Comparison of ENCODE assay signal across 8 mouse cellular contexts in genomic region chr4:136469371-136469903, GRCm38 (mm10). TPM values are rescaled to one million over a fixed set of nuclear protein-coding genes. Genes with fewer than 3 reads are reported as not detected.
A peak's percentile ranks its signal among the peaks of the same experiment; 100 is the strongest.
DNase-seq lines count a peak whose midpoint lies in the region; ATAC-seq lines count a peak whose summit lies in the region.

Gene Luzp1 (plus strand): TSS chr4:136469761.

- H3K9me3 ChIP-seq in heart, embryonic 14.5 days (ENCODE audit: control insufficient read depth, low read length) = no peaks in the 10 kb centered on the region
- H3K9me3 ChIP-seq in liver, embryonic 13.5 days (replicated peaks) = no peaks in the 10 kb centered on the region
- H3K9me3 ChIP-seq in stomach, embryonic 16.5 days (replicated peaks; ENCODE audit: control insufficient read depth, low read length) = no peaks in the 10 kb centered on the region

- H3K4me2 ChIP-seq in heart, embryonic 14.5 days (ENCODE audit: low read length) = peak within 1 kb of the TSS; percentile 70
- H3K4me2 ChIP-seq in liver, embryonic 13.5 days = peak within 1 kb of the TSS; percentile 92
- H3K4me2 ChIP-seq in stomach, embryonic 16.5 days (ENCODE audit: low read depth, low read length) = peak within 1 kb of the TSS; percentile 73

- peak; percentile 91 for DNase-seq in CD4-positive, CD25-positive, alpha-beta regulatory T cell, adult 2 months (ENCODE audit: low read depth, low spot score)
- peak; percentile 71 for DNase-seq in c-Kit-negative CD71-positive TER-119-positive erythroid progenitor cells, embryonic 14.5 days (ENCODE audit: low read depth, low spot score)
- DNase-seq in fibroblast of lung, adult 2 months (ENCODE audit: low read depth) = peak; percentile 76
- peak; percentile 97 for DNase-seq in kidney, postnatal 14 days
- DNase-seq in liver, embryonic 13.5 days = peak; percentile 81
- DNase-seq in neural tube, embryonic 10.5 days (ENCODE audit: extremely low spot score, low spot score) = peak; percentile 95

- peak within 1 kb of the TSS; percentile 97 for H3K9ac ChIP-seq in heart, embryonic 14.5 days (ENCODE audit: low read length)
- peak within 1 kb of the TSS; percentile 78 for H3K9ac ChIP-seq in liver, embryonic 13.5 days
- peak within 1 kb of the TSS; percentile 85 for H3K9ac ChIP-seq in stomach, embryonic 16.5 days (ENCODE audit: low read length)

- WGBS in heart, embryonic 14.5 days = 1% methylated on average over 30 of the region's 36 CpGs
- 2% methylated on average over 35 of the region's 36 CpGs for WGBS in liver, embryonic 13.5 days (ENCODE audit: insufficient replicate concordance)
- WGBS in stomach, embryonic 16.5 days = under 1% methylated on average over 36 of the region's 36 CpGs

- H3K27ac ChIP-seq in heart, embryonic 14.5 days (replicated peaks in 1 of 2; ENCODE audit: control insufficient read depth in 1 of 2, insufficient read depth in 1 of 2, low read depth in 2 of 2, low read length in 2 of 2) = peak within 1 kb of the TSS; percentile 94 to 99
- H3K27ac ChIP-seq in liver, embryonic 13.5 days = peak within 1 kb of the TSS; percentile 74
- H3K27ac ChIP-seq in stomach, embryonic 16.5 days (ENCODE audit: low read length) = peak within 1 kb of the TSS; percentile 98

- peak; percentile 89 for ATAC-seq in heart, embryonic 14.5 days (ENCODE audit: insufficient number of reproducible peaks, insufficient read depth, low FRiP score, low read depth)
- ATAC-seq in liver, embryonic 13.5 days (ENCODE audit: low read depth) = peak; percentile 88
- ATAC-seq in stomach, embryonic 16.5 days (ENCODE audit: insufficient read depth, low FRiP score) = peak; percentile 91

- peak within 1 kb of the TSS; percentile 72 to 97 for H3K4me3 ChIP-seq in heart, embryonic 14.5 days (ENCODE audit: control insufficient read depth in 1 of 2, insufficient read depth in 1 of 2, low read depth in 1 of 2, low read length in 2 of 2)
- H3K4me3 ChIP-seq in liver, embryonic 13.5 days (replicated peaks) = peak within 1 kb of the TSS; percentile 75
- H3K4me3 ChIP-seq in stomach, embryonic 16.5 days (replicated peaks; ENCODE audit: low read length) = peak within 1 kb of the TSS; percentile 61

- peaks cover 7 to 49% of the 10 kb centered on the region in 2 experiments for H3K4me1 ChIP-seq in heart, embryonic 14.5 days (ENCODE audit: control insufficient read depth in 2 of 2, insufficient read depth in 2 of 2, low read length in 2 of 2)
- H3K4me1 ChIP-seq in liver, embryonic 13.5 days (replicated peaks) = peaks cover 39% of the 10 kb centered on the region
- H3K4me1 ChIP-seq in stomach, embryonic 16.5 days (ENCODE audit: control insufficient read depth, insufficient read depth, low read length) = peaks cover 25% of the 10 kb centered on the region

- no peaks in the 10 kb centered on the region for H3K27me3 ChIP-seq in heart, embryonic 14.5 days (ENCODE audit: control insufficient read depth, insufficient read depth, low read length)
- peaks cover 51% of the 10 kb centered on the region for H3K27me3 ChIP-seq in liver, embryonic 13.5 days
- H3K27me3 ChIP-seq in stomach, embryonic 16.5 days (ENCODE audit: control insufficient read depth, insufficient read depth, low read length) = 0 out of 2 replicates have a peak, but pooled peaks cover under 1% of the 10 kb centered on the region

- H3K36me3 ChIP-seq in heart, embryonic 14.5 days (ENCODE audit: control insufficient read depth, insufficient read depth, low read length) = no peaks in the 10 kb centered on the region
- no peaks in the 10 kb centered on the region for H3K36me3 ChIP-seq in liver, embryonic 13.5 days
- H3K36me3 ChIP-seq in stomach, embryonic 16.5 days (ENCODE audit: control insufficient read depth, insufficient read depth, low read length) = no peaks in the 10 kb centered on the region

RNA-seq across cellular contexts. Expression of gene Luzp1, which starts in this region (rescaled TPM):
- 90.5 and 95.6 TPM in 2 replicates for polyA plus RNA-seq in heart, embryonic 14.5 days (2014; fragmentation: Nextera tagmentation; extraction: Ambion mirVana)
- polyA plus RNA-seq in liver, embryonic 13.5 days (2015; fragmentation: Nextera tagmentation; extraction: Ambion mirVana) = 17.3 and 19.3 TPM in 2 replicates
- 88.7 and 90.1 TPM in 2 replicates for polyA plus RNA-seq in stomach, embryonic 16.5 days (2015; fragmentation: Nextera tagmentation; extraction: Ambion mirVana)

Comparison
In these comparisons a context has a peak if more than half of its experiments do, and no peak if none do; other contexts are left out.
1. Peak in every context shown above with its lines: DNase-seq, ATAC-seq, H3K4me3 ChIP-seq and H3K27ac ChIP-seq.